Comparison of ENCODE assay signal across 8 mouse cellular contexts in genomic region chr14:25472096-25472861, GRCm38 (mm10). TPM values are rescaled to one million over a fixed set of nuclear protein-coding genes. Genes with fewer than 3 reads are reported as not detected.
DNase-seq lines count a peak whose midpoint lies in the region; ATAC-seq and TF ChIP-seq lines count a peak whose summit lies in the region.

No protein-coding gene starts in this region.

- H3K9me3 ChIP-seq in heart, embryonic 13.5 days, result no peaks in the 10 kb centered on the region
- no peaks in the 10 kb centered on the region for H3K9me3 ChIP-seq in limb, embryonic 12.5 days

- ATAC-seq in heart, embryonic 13.5 days (ENCODE audit: extremely low read depth, insufficient number of reproducible peaks, low FRiP score, low TSS enrichment), result no peak
- ATAC-seq in limb, embryonic 12.5 days (ENCODE audit: insufficient number of reproducible peaks, insufficient read depth, low FRiP score, low TSS enrichment, low read depth), result no peak

- WGBS in spleen, adult 2 months, result 34% methylated on average over 6 of the region's 6 CpGs
- 59% methylated on average over 6 of the region's 6 CpGs for WGBS in heart, embryonic 13.5 days
- 81% methylated on average over 6 of the region's 6 CpGs for WGBS in limb, embryonic 12.5 days
- 44% methylated on average over 6 of the region's 6 CpGs for WGBS in small intestine, adult 2 months

- intact Hi-C loops in left cerebral cortex, postnatal 36 days (cut with DNase I), result no loop called here

- no peak for TF ChIP-seq POLR2A in spleen, adult 2 months (IDR thresholded peaks at IDR 0.05; ENCODE audit: low read depth, low read length)
- TF ChIP-seq POLR2A in small intestine, adult 2 months (IDR thresholded peaks at IDR 0.05; ENCODE audit: low read depth, low read length), result no peak

- H3K4me1 ChIP-seq in spleen, adult 2 months (ENCODE audit: control insufficient read depth, insufficient read depth, insufficient read length), result peaks cover 80% of the 10 kb centered on the region
- peaks cover 100% of the 10 kb centered on the region for H3K4me1 ChIP-seq in heart, embryonic 13.5 days
- H3K4me1 ChIP-seq in limb, embryonic 12.5 days (replicated peaks), result peaks cover 100% of the 10 kb centered on the region
- peaks cover 77% of the 10 kb centered on the region for H3K4me1 ChIP-seq in small intestine, adult 2 months (ENCODE audit: control insufficient read depth, insufficient read depth, insufficient read length, low read length)

- DNase-seq in spleen, adult 2 months (ENCODE audit: low read depth in 1 of 2, low spot score in 2 of 2), result peak in 1 of 2 experiments; percentile 37
- no peak for DNase-seq in spleen, postnatal 14 days (ENCODE audit: low spot score in 2 of 2)
- DNase-seq in layer of hippocampus, adult 18-20 months (ENCODE audit: low spot score in 2 of 2), result no peak
- DNase-seq in left cerebral cortex, postnatal 36 days (ENCODE audit: low spot score in 2 of 2), result no peak
- DNase-seq in frontal cortex, postnatal 10 days (ENCODE audit: low spot score in 2 of 2), result no peak

- no peak overlapping the region for H3K4me3 ChIP-seq in spleen, adult 2 months (ENCODE audit: extremely low read depth, insufficient read depth, insufficient read length)
- no peak overlapping the region for H3K4me3 ChIP-seq in heart, embryonic 13.5 days
- no peak overlapping the region for H3K4me3 ChIP-seq in limb, embryonic 12.5 days (replicated peaks)
- H3K4me3 ChIP-seq in small intestine, adult 2 months (ENCODE audit: low read depth, low read length), result no peak overlapping the region

- no peaks in the 10 kb centered on the region for H3K27me3 ChIP-seq in spleen, adult 2 months (ENCODE audit: control insufficient read depth, insufficient read depth, low read length)
- H3K27me3 ChIP-seq in heart, embryonic 13.5 days (replicated peaks), result no peaks in the 10 kb centered on the region
- H3K27me3 ChIP-seq in limb, embryonic 12.5 days, result no peaks in the 10 kb centered on the region
- H3K27me3 ChIP-seq in small intestine, adult 2 months (ENCODE audit: control insufficient read depth, insufficient read depth, low read length), result no peaks in the 10 kb centered on the region

- TF ChIP-seq CTCF in spleen, adult 2 months (IDR thresholded peaks at IDR 0.05; ENCODE audit: extremely low read depth, insufficient read depth, insufficient read length, insufficient replicate concordance), result no peak
- TF ChIP-seq CTCF in small intestine, adult 2 months (IDR thresholded peaks at IDR 0.05; ENCODE audit: extremely low read depth, insufficient read length, insufficient replicate concordance, low read depth, low read length), result no peak

- H3K36me3 ChIP-seq in spleen, adult 2 months (ENCODE audit: control insufficient read depth, insufficient read depth, low read length), result no peaks in the 10 kb centered on the region
- H3K36me3 ChIP-seq in heart, embryonic 13.5 days, result peaks cover 3% of the 10 kb centered on the region; the same call in 1 of the 2 replicates
- H3K36me3 ChIP-seq in limb, embryonic 12.5 days, result peaks cover 28% of the 10 kb centered on the region
- H3K36me3 ChIP-seq in small intestine, adult 2 months (ENCODE audit: control insufficient read depth, insufficient read depth, low read length), result no peaks in the 10 kb centered on the region

- H3K4me2 ChIP-seq in heart, embryonic 13.5 days, result no peak overlapping the region
- peak overlapping the region; percentile 9; the same call in 1 of the 2 replicates for H3K4me2 ChIP-seq in limb, embryonic 12.5 days

- H3K9ac ChIP-seq in heart, embryonic 13.5 days, result peak overlapping the region; percentile 69
- no peak overlapping the region for H3K9ac ChIP-seq in limb, embryonic 12.5 days (replicated peaks)

- peak overlapping the region; percentile 93 for H3K27ac ChIP-seq in spleen, adult 2 months (ENCODE audit: insufficient read depth, low read length)
- peak overlapping the region; percentile 72 for H3K27ac ChIP-seq in heart, embryonic 13.5 days (replicated peaks)
- H3K27ac ChIP-seq in limb, embryonic 12.5 days, result peak overlapping the region; percentile 84; the same call in 1 of the 2 replicates
- H3K27ac ChIP-seq in small intestine, adult 2 months (ENCODE audit: insufficient read depth, low read depth, low read length), result peak overlapping the region; percentile 67

RNA-seq across cellular contexts. Expression of gene Zmiz1, which starts 13.3 kb away (rescaled TPM):
- polyA plus RNA-seq in spleen, adult 2 months (2012; rRNA removed), result 48.1 and 48.5 TPM in 2 replicates
- polyA plus RNA-seq in heart, embryonic 13.5 days (2015; fragmentation: Nextera tagmentation; extraction: Ambion mirVana), result 25.1 and 25.7 TPM in 2 replicates
- 53.4 and 57.1 TPM in 2 replicates for polyA plus RNA-seq in limb, embryonic 12.5 days (2016; fragmentation: Nextera tagmentation; extraction: Ambion mirVana)
- polyA plus RNA-seq in small intestine, adult 2 months (2012; rRNA removed), result 35.0 and 91.5 TPM in 2 replicates
- 10 to 100 TPM; 86.3 to 88.2 TPM for total RNA-seq in layer of hippocampus, adult 18-20 months (2021)
- 100 to 1,000 TPM in 1 of 2 experiments, 10 to 100 TPM in 1; 83.9 to 111 TPM for total RNA-seq in left cerebral cortex, postnatal 36 days (2021)
